Mouse (Mus musculus) lung, postnatal 0 days (tissue): ENCODE data around the gene Pigw.

Experiments
- CTCF ChIP-seq: IDR thresholded peaks from 2 replicates; pipeline ENCODE4 v1.5.1; 2016; ENCODE audit warnings: antibody characterized with exemption, mild to moderate bottlenecking
- EP300 ChIP-seq: IDR thresholded peaks from 2 replicates; pipeline ENCODE4 v1.6.1; 2016; ENCODE audit warnings: antibody characterized with exemption, mild to moderate bottlenecking, control low read depth

- no peak for TF ChIP-seq CTCF
- TF ChIP-seq EP300 = no peak
Observed at GRCm38 (mm10) chr11:84868786-84869259, 11.3 kb downstream of the Pigw start.
